Mouse (Mus musculus): ENCODE results near the gene Akap9.
A peak's percentile ranks its signal among the peaks of the same experiment; 100 is the strongest.
"Not testable (repeated sequence)": the region's sequence is repeated elsewhere in the genome, so short reads cannot be mapped to it uniquely, and the experiment has no call there.

Akap9 gene

DNA sequence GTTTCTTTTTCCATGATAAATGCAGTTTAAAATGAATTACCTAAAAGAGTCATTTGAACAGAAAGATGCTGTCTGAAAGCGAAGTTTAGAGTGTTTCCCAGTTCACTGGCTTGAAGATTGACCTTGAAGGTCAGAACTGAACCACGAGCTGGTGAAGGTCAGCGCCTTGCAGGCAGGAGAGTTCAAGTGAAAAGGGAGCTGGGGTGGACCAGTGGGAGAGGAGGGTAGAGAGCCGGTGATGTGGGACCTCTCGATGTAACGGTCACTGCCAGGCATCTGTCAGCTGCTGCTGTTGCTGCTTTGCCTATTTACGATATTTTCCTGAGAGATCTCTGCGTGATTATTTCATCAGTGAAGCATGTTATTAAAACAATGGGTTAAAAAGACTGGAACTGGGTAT, 111.5 kb downstream of the Akap9 start:
- no peak for DNase-seq (ENCODE audit: low spot score in 2 of 2)

DNA sequence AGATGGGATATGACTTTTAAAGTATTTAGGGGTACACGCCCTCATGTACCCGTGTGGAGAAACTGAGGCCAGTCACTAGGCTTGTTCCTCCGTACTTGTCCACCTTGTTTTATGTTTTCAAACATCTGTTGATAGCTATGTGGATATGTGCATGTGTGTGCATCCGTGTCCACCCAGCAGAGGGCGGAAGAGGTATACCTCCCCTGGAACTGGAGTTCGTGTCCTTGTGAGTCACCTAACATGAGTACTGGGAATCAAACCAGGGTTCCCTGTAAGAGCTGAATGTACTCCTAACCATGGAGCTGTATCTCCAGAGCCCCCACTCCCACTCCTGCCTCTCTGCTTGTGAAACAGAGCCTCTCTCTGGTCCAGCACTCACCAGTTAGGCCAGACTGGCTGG, 112.5 kb downstream of the Akap9 start:
- DNase-seq (ENCODE audit: low spot score in 2 of 2) = no peak

DNA sequence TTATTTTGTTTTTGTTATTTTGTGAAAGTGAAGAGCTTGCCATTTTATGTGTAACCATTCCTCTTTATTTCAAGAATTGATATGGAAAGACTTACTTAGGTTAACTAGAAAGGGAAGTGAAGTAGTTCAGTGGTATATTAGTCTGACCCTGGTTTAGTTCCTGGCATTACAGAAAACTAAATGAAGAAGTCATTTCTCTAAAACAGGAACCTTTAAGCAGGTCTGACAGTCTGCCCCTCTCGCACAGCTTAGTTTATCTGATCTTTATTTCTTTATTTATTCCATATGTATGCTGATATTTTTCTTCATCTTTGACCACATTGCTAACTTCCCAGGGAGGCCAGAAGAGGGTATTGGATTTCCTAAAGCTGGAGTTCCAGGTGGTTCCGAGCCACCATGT, 113.1 kb downstream of the Akap9 start:
- DNase-seq (ENCODE audit: low spot score in 2 of 2) = no peak

DNA sequence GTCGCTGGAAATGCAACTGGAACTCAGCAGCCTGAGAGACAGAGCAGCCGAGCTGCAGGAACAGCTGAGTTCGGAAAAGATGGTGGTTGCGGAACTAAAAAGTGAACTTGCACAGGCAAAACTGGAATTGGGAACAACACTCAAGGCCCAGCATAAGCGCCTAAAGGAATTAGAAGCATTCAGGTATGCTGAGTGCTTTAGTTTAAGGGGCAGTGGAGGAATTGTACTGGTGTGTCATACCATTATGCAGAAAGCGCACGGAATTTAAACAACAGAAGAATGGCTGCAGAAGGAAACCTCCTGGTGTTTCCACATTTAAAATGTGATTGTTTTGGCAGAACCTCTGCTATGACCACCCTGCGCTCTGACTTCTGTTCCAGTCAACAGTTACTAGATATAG, 132.5 kb downstream of the Akap9 start:
- DNase-seq (ENCODE audit: low spot score in 2 of 2) = no peak

GRCm38 (mm10) chr5:4066476-4067115, 138.7 kb downstream of the Akap9 start:
- no peak for DNase-seq (ENCODE audit: low spot score in 2 of 2)

- no peak for DNase-seq (ENCODE audit: low spot score in 2 of 2)
Measured at GRCm38 (mm10) chr5:4067203-4067602, 139.3 kb downstream of the Akap9 start.

DNA sequence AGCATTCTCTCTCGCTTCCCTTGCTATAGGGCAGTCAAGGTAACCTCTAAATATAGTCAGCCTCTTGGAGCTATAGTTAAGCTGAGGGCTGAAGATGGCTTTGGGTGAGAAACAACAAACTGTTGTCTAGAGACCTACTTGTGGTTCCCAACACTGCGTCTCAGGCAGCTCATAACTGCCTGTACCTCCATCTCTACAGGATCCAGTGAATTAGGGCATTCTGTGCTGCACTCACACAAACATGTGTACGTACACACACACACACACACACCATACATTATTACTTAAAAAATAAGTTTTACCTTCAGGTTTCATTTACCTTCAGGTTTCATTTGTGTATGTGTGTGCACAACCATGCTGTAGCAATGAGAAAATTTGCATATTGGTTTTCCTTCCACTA, 151.2 kb downstream of the Akap9 start:
- no peak for DNase-seq (ENCODE audit: low spot score in 2 of 2)

DNA sequence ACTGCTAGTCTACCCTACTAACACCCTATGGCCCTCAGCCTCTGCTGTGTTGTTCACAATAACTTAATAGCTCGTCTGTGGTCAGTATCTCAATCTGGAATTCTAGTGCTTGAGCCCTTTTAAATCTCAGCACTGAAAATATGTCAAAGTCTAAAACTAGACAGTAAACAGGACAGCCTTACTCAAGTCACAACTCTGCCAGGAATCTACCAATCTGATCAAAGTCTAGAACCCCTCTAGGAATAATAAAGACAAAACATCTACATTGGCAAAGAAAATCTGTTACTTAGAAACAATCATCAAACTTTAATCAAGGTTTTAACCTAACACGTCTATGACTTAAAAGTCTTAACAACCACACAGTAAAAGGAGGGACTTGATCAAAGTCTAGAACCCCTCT, 153.0 kb downstream of the Akap9 start:
- DNase-seq (ENCODE audit: low spot score in 2 of 2) = no peak

- no peak for DNase-seq (ENCODE audit: low spot score in 2 of 2)
Measured at GRCm38 (mm10) chr5:4081513-4081912, 153.7 kb downstream of the Akap9 start.

DNA sequence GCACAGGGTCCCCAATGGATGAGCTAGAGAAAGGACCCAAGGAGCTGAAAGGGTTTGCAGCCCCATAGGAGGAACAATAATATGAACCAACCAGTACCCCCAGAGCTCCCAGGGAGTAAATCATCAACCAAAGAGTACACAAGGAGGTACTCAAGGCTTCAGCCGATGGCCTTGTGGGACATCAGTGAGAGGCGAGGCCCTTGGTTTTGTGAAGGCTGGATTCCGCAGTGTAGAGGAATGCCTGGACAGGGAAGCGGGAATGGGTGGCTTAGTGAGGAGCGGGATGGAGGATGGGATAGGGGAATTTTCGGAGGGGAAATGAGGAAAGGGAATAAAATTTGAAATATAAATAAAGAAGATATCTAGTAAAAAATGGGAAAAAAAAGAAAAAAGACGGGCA, 157.1 kb downstream of the Akap9 start:
- no peak for DNase-seq (ENCODE audit: low spot score in 2 of 2)

DNA sequence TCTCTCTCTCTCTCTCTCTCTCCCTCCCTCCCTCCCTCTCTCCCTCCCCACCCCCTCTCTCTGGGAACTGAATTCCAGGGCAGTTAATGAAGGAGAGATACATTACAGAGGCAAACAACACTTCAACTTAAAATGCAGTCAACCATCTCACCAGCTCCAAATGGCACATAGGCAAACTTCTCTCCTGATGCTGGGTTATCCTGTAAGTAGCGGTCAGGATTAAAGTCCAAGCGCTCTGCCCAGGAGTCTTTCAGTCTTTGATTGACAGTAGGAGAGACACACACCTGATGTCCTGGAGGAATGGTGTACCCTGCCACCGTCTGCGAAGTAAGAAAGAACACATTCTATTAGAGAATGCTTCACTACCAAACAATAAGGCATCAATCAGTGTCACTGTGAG, 158.5 kb downstream of the Akap9 start:
- DNase-seq (ENCODE audit: low spot score in 2 of 2) = no peak

DNA sequence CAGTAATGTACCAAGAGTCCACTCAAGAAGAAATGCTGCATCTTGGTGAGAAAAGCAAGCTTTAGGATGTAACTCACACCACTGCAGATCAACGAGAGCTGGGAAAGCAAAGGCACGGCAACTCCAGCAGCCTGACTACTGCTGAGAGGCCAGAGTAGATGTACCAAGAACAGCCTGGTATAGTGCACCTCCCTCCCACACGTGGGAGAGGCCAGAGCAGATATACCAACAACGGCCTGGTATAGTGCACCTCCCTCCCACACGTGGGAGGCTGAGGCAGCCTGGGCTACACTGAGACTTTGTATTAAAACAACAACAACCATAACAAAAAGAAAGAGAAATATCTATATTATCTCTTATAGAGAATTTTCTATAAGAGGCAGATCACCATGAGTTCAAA, 160.3 kb downstream of the Akap9 start:
- no peak for DNase-seq (ENCODE audit: low spot score in 2 of 2)

DNA sequence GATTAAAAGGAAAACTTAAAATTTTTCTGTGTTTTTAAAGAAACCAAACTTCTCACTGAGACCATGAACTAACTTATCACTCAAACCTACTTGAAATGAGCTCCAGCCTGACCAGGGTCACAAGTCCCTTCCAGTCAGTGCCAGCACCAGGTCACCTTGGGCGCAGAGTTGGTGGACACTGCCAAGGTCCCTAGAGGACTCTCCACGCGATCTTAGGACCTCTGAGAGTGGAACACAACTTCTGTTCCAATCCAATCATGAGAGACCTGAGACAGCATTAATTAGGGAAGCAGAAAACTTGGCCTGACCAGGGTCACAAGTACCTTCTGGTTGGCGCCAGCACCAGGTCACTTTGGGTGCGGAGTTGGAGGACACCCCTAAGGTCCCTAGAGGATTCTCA, 166.6 kb downstream of the Akap9 start:
- DNase-seq (ENCODE audit: low spot score in 2 of 2) = no peak

DNA sequence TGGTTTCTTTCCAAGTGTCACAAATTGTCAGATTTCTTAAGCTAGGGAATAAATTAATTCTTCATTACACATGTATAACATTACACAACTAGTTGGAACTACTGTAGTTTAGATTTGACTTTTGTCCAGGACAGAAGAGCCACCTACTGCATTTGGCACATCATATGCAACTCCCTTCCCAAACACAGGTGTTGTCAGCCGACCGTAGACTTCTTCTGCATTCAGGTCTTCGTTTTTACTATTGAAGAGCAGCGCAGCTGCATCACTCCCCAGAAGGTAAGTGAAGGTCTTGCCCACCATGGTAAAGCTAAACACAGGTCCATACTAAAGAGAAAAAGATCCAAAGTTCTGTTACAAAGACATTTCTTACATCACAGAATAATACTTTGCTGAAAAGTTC, 173.2 kb downstream of the Akap9 start:
- no peak for DNase-seq (ENCODE audit: low spot score in 2 of 2)

DNA sequence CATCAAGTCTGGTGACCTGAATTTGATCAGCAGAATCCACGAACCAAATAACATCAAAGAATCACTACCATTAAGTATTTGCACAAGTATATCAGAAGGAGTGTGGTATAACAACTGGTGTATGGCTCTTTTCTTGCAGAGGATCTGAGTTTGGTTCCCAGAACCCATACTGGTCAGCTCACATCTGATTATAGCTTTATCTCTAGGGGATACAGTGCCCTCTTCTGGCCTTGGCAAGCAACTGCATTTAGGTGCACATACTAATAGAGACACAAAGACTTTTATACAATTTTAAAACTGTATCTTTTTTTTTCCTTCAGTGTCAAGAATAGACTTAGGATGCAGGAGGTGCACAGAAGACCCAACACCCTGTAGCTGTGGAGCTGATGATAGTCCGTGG, 173.9 kb downstream of the Akap9 start:
- no peak for DNase-seq (ENCODE audit: low spot score in 2 of 2)

- no peak for DNase-seq (ENCODE audit: low spot score in 2 of 2)
Measured at GRCm38 (mm10) chr5:4103626-4104340, 175.9 kb downstream of the Akap9 start.

DNA sequence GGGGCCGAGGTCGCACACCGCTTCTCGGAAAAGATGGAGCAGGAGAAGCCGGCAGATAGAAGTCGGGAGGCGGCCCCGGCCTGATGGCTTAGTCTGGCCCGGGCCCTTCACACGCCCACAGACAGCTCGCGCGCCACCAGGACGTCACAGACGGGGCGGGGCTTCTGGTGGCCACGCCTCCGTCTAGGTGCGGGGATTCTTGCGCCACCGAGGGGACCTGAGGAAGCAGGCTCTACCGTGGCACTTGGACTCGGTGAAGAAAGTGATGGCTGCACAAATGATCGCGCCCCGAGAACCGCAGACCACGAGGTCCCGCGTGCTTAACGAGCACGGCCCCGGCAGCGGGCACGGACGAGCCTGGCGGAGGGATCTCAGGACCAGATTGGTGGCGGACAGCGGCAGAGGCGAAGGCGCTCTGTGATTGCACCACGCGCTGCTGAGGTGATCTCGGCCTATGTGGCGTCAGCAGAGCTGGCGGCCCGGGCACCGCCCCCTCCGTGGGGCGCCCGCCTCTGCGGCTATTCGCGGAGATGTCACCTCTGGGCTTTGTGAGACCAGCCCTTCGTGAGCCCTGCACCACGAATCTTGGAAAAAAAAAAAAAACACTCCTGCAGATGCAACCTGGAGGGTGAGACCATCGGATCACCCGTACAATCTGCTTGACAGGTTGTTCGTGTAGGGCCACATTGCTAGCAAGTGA, 176.6 kb downstream of the Akap9 start, which contains the start of gene Cyp51:
TSS of gene Cyp51 (minus strand) at position 406 of the 700 bp plus-strand sequence.
- DNase-seq (ENCODE audit: low spot score in 2 of 2) = peak; percentile 85 to 94

DNA sequence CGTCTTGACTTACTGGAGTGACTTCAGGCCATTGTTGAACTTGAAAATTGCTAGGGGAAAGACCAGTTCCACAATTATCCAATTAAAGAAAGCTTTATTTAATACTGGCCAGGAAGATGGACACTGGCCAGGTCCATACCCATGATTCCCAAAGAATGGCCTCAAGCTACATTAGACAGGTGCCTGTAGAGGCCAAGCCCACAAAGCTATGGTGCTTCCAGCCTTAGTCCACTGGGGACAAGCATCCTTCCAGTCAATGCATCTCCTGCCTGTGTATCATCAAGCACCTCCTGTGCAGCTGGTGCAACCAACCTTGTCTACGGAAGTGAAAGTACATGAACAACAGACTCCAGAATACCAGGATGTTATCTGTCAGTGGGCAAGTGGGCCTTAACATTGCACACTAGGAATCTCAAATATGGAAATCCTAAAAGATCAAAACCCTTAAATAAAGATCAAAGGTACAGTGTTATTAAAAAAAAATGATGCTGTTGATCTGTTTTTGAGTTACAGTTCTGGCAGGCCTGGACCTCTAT, 177.9 kb downstream of the Akap9 start:
- DNase-seq (ENCODE audit: low spot score in 2 of 2) = no peak

DNA sequence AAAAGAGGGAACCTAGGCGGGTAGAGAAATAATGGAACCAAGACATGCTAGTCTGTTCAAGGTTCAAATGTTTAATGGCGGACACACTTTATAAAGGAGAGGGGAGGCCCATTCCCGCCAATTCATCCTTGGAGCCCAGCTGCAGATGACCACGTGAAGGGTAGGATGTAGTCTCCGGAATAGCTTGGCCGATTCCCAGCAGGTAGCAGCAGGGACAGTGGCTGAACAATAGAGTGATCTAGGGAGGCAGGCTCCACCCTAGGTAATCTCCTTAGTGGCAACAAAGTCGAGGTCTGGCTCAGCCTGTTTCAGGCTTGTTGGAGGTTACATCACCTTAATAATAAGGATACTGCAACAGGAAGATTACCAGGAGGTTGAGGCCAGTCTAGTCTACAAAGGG, 179.2 kb downstream of the Akap9 start:
- not testable (repeated sequence) for DNase-seq (ENCODE audit: low spot score in 2 of 2)

GRCm38 (mm10) chr5:4112570-4113098, 184.8 kb downstream of the Akap9 start:
- DNase-seq (ENCODE audit: low spot score in 2 of 2) = no peak
